Mouse (Mus musculus) neutrophil, adult 83 days (primary cell): ENCODE measurements around the gene 1700010B08Rik. TPM values are rescaled to one million over a fixed set of nuclear protein-coding genes. Genes with fewer than 3 reads are reported as not detected.

Source experiments
- total RNA-seq, 2 experiments: library from RNA; stranded (reverse); gene quantifications; one replicate each; pipeline ENCODE4 v1.2.4; 2023

The 1700010B08Rik gene
- total RNA-seq: not detected

DNA sequence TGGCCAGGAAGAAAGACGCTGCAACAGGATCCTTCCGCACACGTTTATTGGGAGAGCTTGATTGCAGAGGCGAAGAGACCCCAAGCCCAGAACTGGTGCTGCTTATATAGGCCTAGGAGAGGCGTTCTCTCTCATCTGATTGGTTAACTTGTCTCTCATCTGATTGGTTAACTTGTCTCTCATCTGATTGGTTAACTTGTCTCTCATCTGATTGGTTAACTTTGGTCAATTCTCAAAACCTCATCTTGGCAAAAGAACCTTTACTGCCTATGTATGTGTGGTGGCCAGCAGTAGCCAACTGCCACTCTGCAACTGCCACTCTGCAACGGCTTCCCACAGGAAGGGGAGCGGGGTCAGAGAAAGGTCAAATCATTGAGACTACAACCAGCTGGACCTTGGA lies at the start of gene 1700010B08Rik:
1700010B08Rik (plus strand) TSS at position 301 of the 400 bp plus-strand sequence.

DNA sequence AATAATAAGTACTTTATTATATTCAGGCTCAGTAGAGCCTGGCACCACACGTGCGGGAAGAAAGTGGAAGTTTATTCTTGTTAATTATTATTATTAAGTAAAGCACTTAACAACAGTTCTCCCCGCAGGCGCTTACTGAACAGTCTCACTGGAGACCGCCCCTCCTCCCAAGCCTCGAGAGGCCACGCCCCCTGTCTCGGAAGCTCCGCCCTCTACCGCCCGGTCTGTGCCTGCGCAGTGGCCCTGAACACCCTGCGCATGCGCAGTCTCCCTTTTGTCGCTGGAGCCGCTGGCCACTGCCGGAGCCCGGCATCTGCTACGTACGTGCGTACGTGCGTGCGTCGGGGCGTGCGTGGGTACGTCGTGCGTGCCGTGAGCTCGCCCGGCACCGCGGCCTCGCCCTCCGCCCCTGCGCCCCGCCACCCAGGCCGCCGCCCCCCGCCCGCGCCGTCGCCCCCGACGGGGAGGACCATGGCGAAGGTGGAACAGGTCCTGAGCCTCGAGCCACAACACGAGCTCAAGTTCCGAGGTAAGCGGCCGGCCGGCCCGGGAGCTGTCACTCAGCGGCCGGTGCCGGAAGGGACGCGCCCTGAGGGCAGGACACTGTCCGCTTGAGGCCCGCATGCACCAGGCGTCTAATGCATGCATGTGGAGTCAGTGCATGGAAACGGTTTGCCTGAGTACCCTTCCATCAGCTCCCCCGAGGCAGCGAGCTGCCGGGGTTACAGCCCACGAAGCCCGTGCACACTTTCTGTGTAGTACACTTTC lies 18.2 kb downstream of the 1700010B08Rik start, which contains the start of gene Vapb:
Vapb (plus strand) TSS at position 290 of the 768 bp plus-strand sequence.

Other genes with a start within 250 kb of the 1700010B08Rik start
- not detected for gene 1700021F07Rik, start 196.8 kb upstream of the 1700010B08Rik start, total RNA-seq
- gene Ankrd60, start 141.1 kb upstream of the 1700010B08Rik start, total RNA-seq: not detected
- 10 to 100 TPM; 13.9 TPM for gene Rab22a, start 59.7 kb upstream of the 1700010B08Rik start, total RNA-seq
- 10 to 100 TPM; 38.3 to 44.1 TPM for gene Vapb, start 18.1 kb downstream of the 1700010B08Rik start, total RNA-seq